Mouse (Mus musculus) heart, postnatal 0 days (tissue): ENCODE results near the gene Lyrm1.

Experiments
- CTCF ChIP-seq: IDR thresholded peaks from 2 replicates; pipeline ENCODE4 v1.5.1; 2016; ENCODE audit warnings: antibody characterized with exemption, control low read depth, low read depth
- EP300 ChIP-seq: IDR thresholded peaks from 2 replicates; pipeline ENCODE4 v1.6.1; 2016; ENCODE audit warnings: antibody characterized with exemption, low read depth

- TF ChIP-seq CTCF: no peak
- no peak for TF ChIP-seq EP300
Observed at GRCm38 (mm10) chr7:119977574-119977973, 81.9 kb downstream of the Lyrm1 start.
